Mouse (Mus musculus) hindbrain, embryonic 11.5 days (tissue): ENCODE measurements at regions not wholly inside any gene's neighbourhood (a gene's known extent, or its start where the extent isn't known, plus 50 kb on each side); places are given as distances from the start of the nearest gene placed in this dataset.

Experiments
- ATAC-seq: fragments of 200-750 bp; cut with Nextera tagmentation; 2 replicates; pipeline ENCODE4 v1.8.0; 2017; ENCODE audit warnings: mild to moderate bottlenecking, moderate TSS enrichment, moderate library complexity; ENCODE audit not compliant: low FRiP score
- DNase-seq: peaks from one replicate; pipeline ENCODE4 v3.0.0-alpha.2; 2015; ENCODE audit warnings: low spot score
- H3K27ac ChIP-seq: fragments of 300-500 bp; sonication (generic); 2 replicates; pipeline ENCODE4 v1.5.1; 2014; ENCODE audit warnings: mild to moderate bottlenecking, low read depth, low read length
- H3K27me3 ChIP-seq: fragments of 300-500 bp; sonication (generic); 2 replicates; pipeline ENCODE4 v1.6.1; 2014; ENCODE audit warnings: mild to moderate bottlenecking, low read length, moderate library complexity, mixed read lengths; ENCODE audit not compliant: control insufficient read depth, insufficient read depth
- H3K36me3 ChIP-seq: fragments of 300-500 bp; sonication (generic); 2 replicates; pipeline ENCODE4 v1.6.1; 2014; ENCODE audit warnings: mild to moderate bottlenecking, low read length, moderate library complexity, mixed read lengths; ENCODE audit not compliant: control insufficient read depth, insufficient read depth
- H3K4me1 ChIP-seq: fragments of 300-500 bp; sonication (generic); replicated peaks from 2 replicates; pipeline ENCODE4 v1.6.1; 2014; ENCODE audit warnings: low read length, mixed read lengths; ENCODE audit not compliant: control insufficient read depth, insufficient read depth
- H3K4me2 ChIP-seq: fragments of 300-500 bp; sonication (generic); replicated peaks from 2 replicates; pipeline ENCODE4 v1.6.1; 2014; ENCODE audit warnings: mild to moderate bottlenecking, low read depth, low read length
- H3K4me3 ChIP-seq: fragments of 300-500 bp; sonication (generic); 2 replicates; pipeline ENCODE4 v1.5.1; 2014; ENCODE audit warnings: low read depth, low read length
- H3K9ac ChIP-seq: fragments of 300-500 bp; sonication (generic); 2 replicates; pipeline ENCODE4 v1.6.1; 2014; ENCODE audit warnings: low read depth, low read length
- H3K9me3 ChIP-seq: fragments of 300-500 bp; sonication (generic); 2 replicates; pipeline ENCODE4 v1.6.1; 2016; ENCODE audit warnings: low read length; ENCODE audit not compliant: control insufficient read depth
- WGBS: fragments of 180-500 bp; shearing (Covaris S2); extraction: QIAGEN DNeasy Blood & Tissue Kit; methylation state at CpG from one replicate; pipeline ENCODE4 v1.1.7; 2014; 5-methylcytosine and 5-hydroxymethylcytosine counted together

DNA sequence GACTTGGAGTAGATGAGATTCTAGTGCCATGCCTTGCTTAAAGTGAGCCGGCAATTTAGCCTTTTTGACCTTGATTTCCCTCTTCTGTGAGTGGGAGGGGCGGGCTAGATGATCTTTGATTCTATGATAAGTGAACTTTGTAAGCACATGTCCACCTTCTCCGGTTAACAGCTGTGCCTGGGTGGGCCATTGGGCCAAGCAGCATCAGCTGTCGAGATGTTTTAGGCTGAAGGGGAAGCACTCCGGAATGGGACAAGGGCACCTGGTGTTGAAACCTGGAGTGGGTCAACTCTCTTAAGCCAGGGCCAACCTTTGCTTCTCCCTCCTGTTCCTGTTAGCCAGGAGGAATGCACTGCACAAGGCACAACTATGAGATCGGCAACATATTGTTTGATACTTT, 239.5 kb upstream of the Map3k1 start:
- Histone ChIP-seq H3K4me2 (no peak overlapping the region), H3K27ac (no peak overlapping the region), H3K36me3 (no peaks in the 10 kb centered on the region), H3K9me3 (no peaks in the 10 kb centered on the region), H3K9ac (no peak overlapping the region), H3K4me1 (no peaks in the 10 kb centered on the region), H3K27me3 (no peaks in the 10 kb centered on the region), H3K4me3 (no peak overlapping the region)
- no peak for ATAC-seq
- 87% methylated on average over 6 of the region's 6 CpGs for WGBS
- DNase-seq: no peak

DNA sequence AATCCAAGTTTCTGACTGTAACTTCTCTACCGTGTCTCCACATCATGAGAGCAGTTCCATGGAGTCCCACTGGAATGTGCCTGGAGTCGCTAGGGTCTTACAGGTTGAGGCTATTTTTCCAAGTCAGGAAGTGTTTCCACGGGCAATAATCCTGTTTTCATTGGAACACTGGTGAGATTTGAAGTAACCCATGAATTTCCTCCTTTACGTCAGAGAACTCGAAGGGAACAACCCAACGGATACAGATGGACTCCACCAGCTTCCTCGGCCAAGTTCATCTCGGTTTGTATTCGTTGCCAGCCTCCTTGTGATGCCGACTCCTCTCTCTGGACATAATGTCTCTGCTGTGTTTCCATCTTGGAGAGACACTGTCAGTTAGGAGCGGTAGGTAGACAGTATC, 237.4 kb upstream of the Ankrd55 start:
- WGBS: 95% methylated on average over 11 of the region's 11 CpGs
- no peaks in the 10 kb centered on the region for H3K27me3 ChIP-seq
- ATAC-seq: no peak
- H3K36me3 ChIP-seq: no peaks in the 10 kb centered on the region
- no peak overlapping the region for H3K27ac ChIP-seq
- H3K9me3 ChIP-seq: no peaks in the 10 kb centered on the region
- H3K4me3 ChIP-seq: no peak overlapping the region
- H3K4me2 ChIP-seq: no peak overlapping the region
- DNase-seq: no peak
- H3K9ac ChIP-seq: no peak overlapping the region
- no peaks in the 10 kb centered on the region for H3K4me1 ChIP-seq

DNA sequence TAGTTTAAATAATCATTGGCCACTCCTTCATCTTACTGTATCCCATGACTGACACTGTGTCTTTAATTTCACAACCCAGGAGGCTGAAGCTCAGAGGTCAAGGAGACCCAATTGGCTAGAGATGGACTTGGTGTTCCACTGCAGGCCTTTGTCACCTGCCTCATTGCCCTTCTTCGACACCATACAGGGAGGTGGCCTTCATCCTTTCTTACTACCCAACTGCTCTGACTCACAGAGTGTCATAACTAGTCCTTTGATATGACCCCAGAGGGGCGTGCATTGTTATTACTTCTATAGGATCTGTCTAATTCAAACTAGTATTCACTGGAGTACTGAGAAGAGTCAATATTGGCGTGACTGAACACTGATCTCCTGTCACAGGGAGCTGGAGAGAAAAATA, 236.2 kb upstream of the Ankrd55 start:
- no peak overlapping the region for H3K9ac ChIP-seq
- ATAC-seq: no peak
- H3K9me3 ChIP-seq: no peaks in the 10 kb centered on the region
- no peaks in the 10 kb centered on the region for H3K36me3 ChIP-seq
- WGBS: 85% methylated on average over 3 of the region's 3 CpGs
- H3K4me3 ChIP-seq: no peak overlapping the region
- no peaks in the 10 kb centered on the region for H3K4me1 ChIP-seq
- no peak overlapping the region for H3K4me2 ChIP-seq
- DNase-seq: no peak
- no peaks in the 10 kb centered on the region for H3K27me3 ChIP-seq
- no peak overlapping the region for H3K27ac ChIP-seq

DNA sequence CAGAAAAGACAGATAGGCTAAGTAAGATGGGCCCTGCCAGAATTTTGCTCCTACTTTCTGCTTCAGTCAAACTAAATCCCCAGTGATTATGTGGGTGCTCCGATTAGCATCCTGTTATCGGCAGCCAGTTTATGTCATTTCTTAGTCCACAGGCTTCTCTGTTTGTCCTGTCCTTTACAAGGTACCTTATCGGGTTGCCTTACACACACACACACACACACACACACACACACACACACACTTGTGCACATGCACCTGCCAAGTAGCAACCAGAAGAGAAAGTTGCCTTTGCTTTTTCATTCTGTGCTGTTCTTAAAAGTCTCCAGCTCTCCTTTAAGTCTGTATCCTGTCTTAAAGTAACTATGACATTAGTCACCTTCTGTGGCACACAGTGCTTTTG, 235.8 kb upstream of the Ankrd55 start:
- Histone ChIP-seq H3K4me2 (no peak overlapping the region), H3K4me1 (no peaks in the 10 kb centered on the region), H3K27ac (no peak overlapping the region), H3K27me3 (no peaks in the 10 kb centered on the region), H3K36me3 (no peaks in the 10 kb centered on the region), H3K4me3 (no peak overlapping the region), H3K9me3 (no peaks in the 10 kb centered on the region), H3K9ac (no peak overlapping the region)
- ATAC-seq: no peak
- WGBS: 96% methylated on average over 3 of the region's 3 CpGs
- no peak for DNase-seq

DNA sequence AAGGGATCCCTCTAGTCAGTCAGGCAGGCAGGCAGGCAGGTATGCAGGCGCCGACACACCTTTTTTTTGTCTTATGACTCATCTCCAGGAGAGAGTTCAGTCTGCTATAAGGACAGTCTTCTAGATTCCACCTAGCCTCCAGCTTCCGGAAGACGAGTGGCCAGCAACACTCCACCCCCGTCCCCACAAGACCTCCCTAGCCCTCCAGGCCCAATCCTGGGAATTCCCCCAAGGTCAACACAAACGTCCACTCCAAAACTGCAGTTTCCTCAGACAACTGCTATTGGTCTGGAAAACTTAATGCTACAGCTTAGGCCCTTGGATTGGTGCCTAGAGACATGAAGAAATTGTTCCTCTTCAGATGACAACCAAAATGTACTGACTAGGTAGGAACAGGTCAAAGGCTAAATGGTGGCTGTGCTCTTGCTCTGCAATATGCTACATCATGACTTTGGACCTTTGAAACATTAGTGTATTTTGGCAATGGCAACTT, 233.3 kb upstream of the Ankrd55 start:
- Histone ChIP-seq H3K4me2 (no peak overlapping the region), H3K4me3 (no peak overlapping the region), H3K27ac (no peak overlapping the region), H3K4me1 (no peaks in the 10 kb centered on the region), H3K36me3 (no peaks in the 10 kb centered on the region), H3K27me3 (no peaks in the 10 kb centered on the region), H3K9ac (no peak overlapping the region), H3K9me3 (no peaks in the 10 kb centered on the region)
- 89% methylated on average over 6 of the region's 6 CpGs for WGBS
- DNase-seq (no peak), ATAC-seq (no peak)

DNA sequence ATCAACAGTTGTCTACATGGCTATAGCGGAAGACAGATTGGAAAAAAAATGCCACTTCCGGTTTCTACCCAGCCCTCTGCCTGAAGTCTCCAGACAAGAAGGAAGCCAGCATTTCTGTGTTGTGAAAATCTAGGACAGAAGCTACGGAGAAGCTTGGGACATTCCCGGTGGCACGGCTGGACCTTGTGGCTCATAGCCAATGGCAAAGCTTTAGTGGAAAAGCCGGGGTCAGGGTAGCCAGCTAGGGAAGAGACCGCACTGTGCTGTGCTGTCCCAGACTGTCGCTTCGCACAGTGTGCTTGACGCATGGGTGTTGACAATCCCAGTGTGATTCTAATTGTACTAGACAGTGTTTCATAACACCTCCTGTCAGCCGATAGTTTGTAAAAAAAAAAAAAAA, 230.0 kb upstream of the Ankrd55 start:
- Histone ChIP-seq H3K27me3 (no peaks in the 10 kb centered on the region), H3K9ac (no peak overlapping the region), H3K4me3 (no peak overlapping the region), H3K36me3 (no peaks in the 10 kb centered on the region), H3K4me1 (no peaks in the 10 kb centered on the region), H3K27ac (no peak overlapping the region), H3K4me2 (no peak overlapping the region), H3K9me3 (no peaks in the 10 kb centered on the region)
- ATAC-seq (no peak), DNase-seq (no peak)
- 87% methylated on average over 11 of the region's 11 CpGs for WGBS

DNA sequence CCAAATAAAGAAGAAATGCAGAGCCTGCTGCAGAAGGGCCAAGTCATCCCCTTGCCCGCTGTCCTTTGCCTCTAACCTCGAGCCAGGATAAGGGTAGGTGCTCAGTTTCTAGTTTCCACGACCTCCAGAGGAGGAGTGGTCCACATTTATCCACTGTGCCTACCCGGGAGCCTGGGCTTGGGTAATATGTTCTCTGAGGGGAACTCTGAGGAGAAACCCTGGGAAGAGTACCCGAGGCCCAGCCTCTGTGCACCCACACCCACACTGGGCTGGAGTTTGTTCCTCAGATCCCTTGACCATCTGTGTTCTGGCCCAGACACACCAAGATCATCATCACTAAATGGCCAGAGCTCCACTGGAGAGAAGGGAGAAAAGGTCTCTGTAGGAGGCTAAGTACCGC, 229.5 kb upstream of the Ankrd55 start:
- WGBS: 83% methylated on average over 6 of the region's 6 CpGs
- no peaks in the 10 kb centered on the region for H3K4me1 ChIP-seq
- no peak for DNase-seq
- no peak overlapping the region for H3K4me3 ChIP-seq
- H3K9ac ChIP-seq: no peak overlapping the region
- no peaks in the 10 kb centered on the region for H3K27me3 ChIP-seq
- no peak overlapping the region for H3K4me2 ChIP-seq
- no peaks in the 10 kb centered on the region for H3K9me3 ChIP-seq
- H3K36me3 ChIP-seq: no peaks in the 10 kb centered on the region
- no peak for ATAC-seq
- no peak overlapping the region for H3K27ac ChIP-seq

DNA sequence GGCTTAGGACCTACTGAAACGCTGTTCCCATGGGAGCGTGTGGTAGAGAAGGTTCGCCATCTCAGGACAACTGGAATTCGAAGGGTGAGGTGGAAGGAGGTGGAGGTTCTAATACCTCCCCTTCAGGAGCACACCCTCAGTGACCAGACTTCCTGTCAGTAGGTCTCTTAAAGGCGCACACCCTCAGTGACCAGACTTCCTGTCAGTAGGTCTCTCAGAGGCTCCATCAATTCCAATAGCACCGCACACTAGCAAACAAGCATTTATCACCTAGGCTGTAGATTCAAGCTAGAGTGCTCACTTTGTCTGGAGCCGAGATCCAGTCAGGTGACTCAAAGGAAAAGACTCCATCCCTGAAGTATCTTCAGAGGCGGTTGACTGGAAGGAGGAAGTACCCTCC, 226.2 kb upstream of the Ankrd55 start:
- no peak overlapping the region for H3K9ac ChIP-seq
- WGBS: 95% methylated on average over 8 of the region's 8 CpGs
- no peaks in the 10 kb centered on the region for H3K27me3 ChIP-seq
- no peaks in the 10 kb centered on the region for H3K4me1 ChIP-seq
- H3K27ac ChIP-seq: no peak overlapping the region
- no peak overlapping the region for H3K4me3 ChIP-seq
- no peak overlapping the region for H3K4me2 ChIP-seq
- ATAC-seq: no peak
- no peak for DNase-seq
- no peaks in the 10 kb centered on the region for H3K36me3 ChIP-seq
- no peaks in the 10 kb centered on the region for H3K9me3 ChIP-seq

DNA sequence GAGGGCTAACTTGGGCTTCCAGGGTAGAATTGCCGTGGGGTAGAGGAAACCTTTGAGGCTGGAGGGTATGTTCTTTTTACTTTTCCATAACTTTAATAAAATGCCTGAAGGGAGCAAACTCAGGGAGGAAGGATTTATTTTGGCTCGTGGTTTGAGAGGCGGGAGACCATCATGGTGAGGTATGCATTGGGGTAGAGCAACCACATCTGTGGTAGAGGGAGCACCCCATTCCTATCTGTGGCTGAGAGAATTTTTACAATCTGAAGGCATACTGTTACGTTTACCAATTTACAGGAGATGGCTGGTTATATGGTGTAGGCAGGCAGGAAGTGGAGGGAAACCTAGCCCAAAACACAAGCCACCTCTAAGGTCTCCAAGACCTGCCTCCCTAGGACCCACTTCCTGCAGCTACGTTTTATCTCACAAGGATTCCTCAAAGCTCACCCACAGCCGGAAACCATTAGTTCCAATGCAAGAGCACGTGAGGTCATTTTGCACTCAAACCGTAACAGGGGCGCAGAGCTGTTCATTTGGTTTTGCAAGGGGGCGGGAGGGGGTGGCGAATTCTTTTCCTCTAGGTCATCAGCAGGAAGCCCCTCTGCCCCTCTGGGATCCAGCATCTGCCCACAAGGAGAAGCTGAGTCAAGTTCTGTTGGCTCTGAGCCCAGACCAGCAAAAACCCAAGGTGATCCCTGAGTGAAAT, 224.7 kb upstream of the Ankrd55 start:
- no peaks in the 10 kb centered on the region for H3K27me3 ChIP-seq
- no peak overlapping the region for H3K4me2 ChIP-seq
- H3K4me1 ChIP-seq: no peaks in the 10 kb centered on the region
- no peaks in the 10 kb centered on the region for H3K9me3 ChIP-seq
- H3K9ac ChIP-seq: no peak overlapping the region
- H3K36me3 ChIP-seq: no peaks in the 10 kb centered on the region
- no peak overlapping the region for H3K27ac ChIP-seq
- no peak overlapping the region for H3K4me3 ChIP-seq
- no peak for ATAC-seq
- 67% methylated on average over 11 of the region's 11 CpGs for WGBS
- DNase-seq: no peak
